Mouse (Mus musculus) c-Kit-negative CD71-positive TER-119-positive erythroid progenitor cells, embryonic 14.5 days (primary cell): ENCODE results near the gene Zfp78.
A peak's percentile ranks its signal among the peaks of the same experiment; 100 is the strongest.
"Not testable (repeated sequence)": the region's sequence is repeated elsewhere in the genome, so short reads cannot be mapped to it uniquely, and the experiment has no call there.

Experiments used
- DNase-seq: peaks from one replicate; pipeline ENCODE4 v3.0.0-alpha.2; 2013; ENCODE audit warnings: low read depth, low spot score

The Zfp78 gene

GRCm38 (mm10) chr7:6363047-6363488, at the start of gene Zfp78:
Zfp78 (plus strand) TSS chr7:6363280.
- DNase-seq = peak; percentile 72

GRCm38 (mm10) chr7:6330458-6331232, 32.4 kb upstream of the Zfp78 start:
- peak; percentile 8 for DNase-seq

GRCm38 (mm10) chr7:6331233-6331956, 31.7 kb upstream of the Zfp78 start, which contains the start of gene Zfp583:
Zfp583 (minus strand) TSS chr7:6331285.
- peak; percentile 46 for DNase-seq

- DNase-seq = no peak
Measured at GRCm38 (mm10) chr7:6339865-6340264, 23.2 kb upstream of the Zfp78 start.

- no peak for DNase-seq
Measured at GRCm38 (mm10) chr7:6343501-6344071, 19.5 kb upstream of the Zfp78 start, which contains the start of gene Gm3854. Gm3854 (plus strand) TSS chr7:6343759.

- no peak for DNase-seq
Measured at GRCm38 (mm10) chr7:6344124-6344523, 19.0 kb upstream of the Zfp78 start.

- DNase-seq = no peak
Measured at GRCm38 (mm10) chr7:6358121-6358520, 5.0 kb upstream of the Zfp78 start.

- peak; percentile 60 for DNase-seq
Measured at GRCm38 (mm10) chr7:6358937-6359590, 4.0 kb upstream of the Zfp78 start.

GRCm38 (mm10) chr7:6360477-6361060, 2.5 kb upstream of the Zfp78 start:
- no peak for DNase-seq

- DNase-seq = no peak
Measured at GRCm38 (mm10) chr7:6361756-6362155, 1.3 kb upstream of the Zfp78 start.

GRCm38 (mm10) chr7:6362268-6363046, 623 bp upstream of the Zfp78 start:
- DNase-seq = peak; percentile 84

GRCm38 (mm10) chr7:6364761-6365160, 1.7 kb downstream of the Zfp78 start:
- DNase-seq = no peak

- no peak for DNase-seq
Measured at GRCm38 (mm10) chr7:6367185-6367584, 4.1 kb downstream of the Zfp78 start.

GRCm38 (mm10) chr7:6368146-6368545, 5.1 kb downstream of the Zfp78 start:
- not testable (repeated sequence) for DNase-seq

- no peak for DNase-seq
Measured at GRCm38 (mm10) chr7:6369460-6369859, 6.4 kb downstream of the Zfp78 start.

- no peak for DNase-seq
Measured at GRCm38 (mm10) chr7:6372993-6373392, 9.9 kb downstream of the Zfp78 start.

- no peak for DNase-seq
Measured at GRCm38 (mm10) chr7:6378441-6378840, 15.4 kb downstream of the Zfp78 start.

- DNase-seq = no peak
Measured at GRCm38 (mm10) chr7:6381431-6381830, 18.4 kb downstream of the Zfp78 start.

GRCm38 (mm10) chr7:6383044-6383455, 20.0 kb downstream of the Zfp78 start, which contains the start of gene Zfp28:
Zfp28 (plus strand) TSS chr7:6383295.
- peak; percentile 44 for DNase-seq

- DNase-seq = no peak
Measured at GRCm38 (mm10) chr7:6384011-6384410, 20.9 kb downstream of the Zfp78 start.

- no peak for DNase-seq
Measured at GRCm38 (mm10) chr7:6386995-6387394, 23.9 kb downstream of the Zfp78 start.
